Mouse (Mus musculus): Measurements from ENCODE around the gene Klrg1.

DNA sequence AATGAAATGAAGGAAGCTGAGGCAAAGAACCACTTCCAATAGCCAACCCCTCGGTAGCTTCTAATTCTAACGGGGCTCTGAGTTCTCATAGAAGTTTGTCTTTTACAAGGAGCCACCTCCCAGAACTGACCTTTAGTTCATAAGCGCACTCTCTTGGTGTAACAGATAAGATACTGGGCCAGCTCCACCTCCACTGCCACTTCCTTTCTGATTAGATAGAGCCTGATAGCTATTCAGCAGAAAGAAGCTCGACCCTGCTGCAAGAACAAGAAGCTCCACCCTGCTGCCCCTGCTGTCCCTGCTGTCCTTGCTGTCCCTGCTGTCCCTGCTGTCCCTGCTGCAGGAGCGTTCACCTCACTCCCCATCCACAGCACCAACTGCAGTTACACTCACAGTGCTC, 8.1 kb downstream of the Klrg1 start:
- TF ChIP-seq EP300 (optimal IDR thresholded peaks at IDR 0.05) = no peak
- no peak for TF ChIP-seq CTCF (IDR thresholded peaks at IDR 0.05; ENCODE audit: low read depth)
